Mouse (Mus musculus) frontal cortex, postnatal 36 days (tissue): ENCODE results near the gene Slc35f3.
"Not testable (repeated sequence)": the region's sequence is repeated elsewhere in the genome, so short reads cannot be mapped to it uniquely, and the experiment has no call there.

Source experiments
- DNase-seq, 2 experiments: peaks; one replicate each; pipeline ENCODE4 v3.0.0; 2022; ENCODE audit warnings: low spot score in 2 of 2

Slc35f3 gene

DNA sequence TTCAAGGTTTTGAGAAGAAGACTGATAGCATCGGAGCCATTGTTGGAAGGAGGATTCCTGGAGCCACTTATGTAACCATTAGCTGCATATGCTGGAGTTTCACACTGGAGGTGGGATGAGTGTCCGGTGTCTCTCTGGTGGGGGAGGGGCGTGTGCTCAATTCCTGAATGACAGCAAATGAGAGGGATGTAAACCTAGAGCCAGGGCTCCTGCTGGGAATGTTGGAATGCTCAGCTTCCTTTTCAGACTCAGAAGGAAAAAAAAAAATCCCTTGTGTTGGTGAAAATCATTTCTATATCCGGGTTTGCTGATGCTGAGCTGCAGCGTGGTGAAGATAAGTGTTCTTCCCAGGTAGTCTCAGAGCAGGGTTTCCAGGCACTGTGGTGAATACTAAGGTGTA lies 29.4 kb downstream of the Slc35f3 start:
- DNase-seq, result no peak

DNA sequence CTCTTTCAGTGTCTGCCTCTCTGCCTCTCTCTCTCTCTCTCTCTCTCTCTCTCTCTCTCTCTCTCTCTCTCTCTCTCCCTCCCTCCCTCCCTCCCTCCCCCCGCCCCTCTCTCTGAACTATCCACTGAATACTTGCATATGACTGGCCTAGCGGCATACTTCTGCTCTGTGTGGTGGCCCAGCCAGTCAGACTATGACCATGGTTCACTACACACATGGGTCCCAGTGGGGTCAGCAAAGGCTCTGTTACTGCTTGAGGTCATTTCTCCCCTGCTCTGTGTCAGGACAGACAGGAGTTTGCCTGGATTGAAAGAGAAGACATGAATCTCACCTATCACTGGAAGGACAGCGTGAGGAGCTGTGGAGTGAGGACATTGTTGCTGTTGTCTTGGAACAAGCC lies 40.5 kb downstream of the Slc35f3 start:
- no peak for DNase-seq

DNA sequence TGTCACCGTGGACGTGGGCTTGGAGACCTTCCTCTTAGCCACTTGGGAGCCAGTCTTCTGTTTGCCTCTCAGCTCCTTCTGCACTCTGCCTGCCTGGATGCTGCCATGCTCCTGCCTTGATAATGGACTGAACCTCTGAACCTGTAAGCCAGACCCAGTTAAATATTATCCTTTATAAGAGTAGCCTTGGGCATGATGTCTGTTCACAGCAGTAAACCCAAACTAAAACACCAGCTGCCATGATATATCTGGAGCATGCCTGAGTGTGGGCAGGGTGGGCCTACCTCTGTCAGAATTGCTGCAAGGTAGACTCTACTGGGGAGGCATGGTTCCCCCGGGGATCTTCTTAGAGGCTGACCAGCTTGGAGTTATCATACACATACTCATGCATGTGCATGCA lies 41.0 kb downstream of the Slc35f3 start:
- DNase-seq, result no peak

DNA sequence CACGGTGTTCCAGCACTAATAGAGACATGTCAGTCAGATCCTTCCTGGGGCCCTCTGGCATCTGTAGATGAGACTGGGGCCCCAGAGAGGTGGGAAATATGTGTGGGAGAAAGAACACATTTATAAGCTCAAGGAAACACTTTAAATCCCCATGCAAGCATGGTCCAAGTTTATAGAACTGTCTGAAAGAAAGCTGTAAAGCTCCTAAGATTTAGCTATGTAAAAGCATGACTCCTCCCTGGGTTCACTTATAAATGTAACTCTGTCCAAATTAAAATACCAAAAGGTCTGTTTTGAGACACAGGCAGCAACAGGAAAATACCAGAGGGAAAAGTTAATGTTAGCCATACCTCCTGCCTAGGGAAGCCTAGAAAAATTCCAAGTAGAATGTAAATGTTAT lies 42.8 kb downstream of the Slc35f3 start:
- DNase-seq, result no peak

DNA sequence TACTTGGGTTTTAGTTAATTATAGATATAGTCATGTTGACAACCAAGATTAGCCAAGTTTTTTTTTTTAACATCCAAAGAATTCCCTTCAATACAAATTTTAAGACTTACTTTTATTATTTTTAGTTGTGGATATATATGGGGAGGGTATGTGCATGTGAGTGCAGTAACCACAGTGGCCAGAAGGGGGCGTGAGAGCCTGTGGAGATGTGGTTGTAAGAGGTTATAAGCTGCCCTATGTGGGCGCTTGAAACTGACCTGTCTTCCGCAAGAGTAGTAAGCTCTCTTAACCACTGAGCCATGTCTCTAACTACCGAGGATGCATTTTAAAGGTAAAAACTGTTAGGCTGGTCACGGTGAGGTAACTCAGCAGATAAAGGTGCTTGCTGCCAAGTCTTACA lies 45.1 kb downstream of the Slc35f3 start:
- no peak for DNase-seq

DNA sequence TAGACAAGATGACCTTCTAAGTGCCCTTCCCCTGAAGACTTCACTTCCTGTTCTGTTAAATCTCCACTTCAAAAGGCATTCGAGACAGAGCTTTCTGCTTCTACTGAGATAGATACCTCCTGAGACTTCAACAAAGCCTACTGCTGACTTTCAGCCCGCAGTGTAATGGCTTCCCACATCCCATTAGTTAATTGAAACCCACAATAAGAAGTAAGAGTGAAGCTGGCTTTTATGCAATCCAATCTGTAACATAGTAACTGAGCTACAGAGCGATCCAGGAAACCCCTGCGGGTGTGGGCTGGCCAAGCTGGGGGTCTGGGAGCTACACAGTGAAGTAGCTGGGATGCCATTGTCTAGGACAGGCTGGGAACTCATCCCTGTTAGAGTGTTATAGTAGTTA lies 46.7 kb downstream of the Slc35f3 start:
- no peak for DNase-seq

DNA sequence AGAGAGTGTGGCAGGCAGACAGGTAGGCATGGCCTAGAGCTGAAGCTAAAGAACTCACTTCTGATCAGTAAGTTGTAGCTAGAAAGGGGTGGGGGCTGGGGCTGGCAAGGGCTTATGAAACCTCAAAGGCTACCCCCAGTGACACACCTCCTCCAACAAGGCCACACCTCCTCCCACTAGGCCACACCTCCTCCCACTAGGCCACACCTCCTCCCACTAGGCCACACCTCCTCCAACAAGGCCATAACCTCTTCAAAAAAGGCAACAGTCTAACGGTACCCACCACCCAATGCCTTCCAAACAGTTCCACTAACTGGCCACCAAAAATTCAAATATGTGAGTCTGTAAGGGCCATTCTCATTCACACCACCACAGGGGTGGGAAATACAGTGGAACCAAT lies 54.9 kb downstream of the Slc35f3 start:
- DNase-seq, result no peak

DNA sequence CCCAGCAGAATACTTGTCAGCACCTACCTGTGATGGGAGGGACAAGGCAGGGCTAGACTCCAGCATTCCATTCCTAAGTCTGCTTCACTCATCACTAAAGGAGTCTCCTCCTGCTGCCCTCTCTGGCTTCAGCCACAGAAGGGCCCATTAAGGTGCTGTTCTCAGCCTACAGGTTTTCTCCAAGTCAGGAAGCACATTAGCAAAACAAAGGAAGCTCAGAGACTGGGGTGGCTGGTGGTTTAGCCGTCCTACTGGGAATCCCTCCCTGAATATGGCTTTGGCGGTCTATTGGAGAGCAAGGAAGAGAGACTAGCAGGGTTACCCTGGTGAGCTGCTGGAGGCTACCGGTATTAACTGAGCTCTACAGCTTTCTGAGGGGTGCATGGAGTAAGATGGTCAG lies 59.6 kb downstream of the Slc35f3 start:
- no peak for DNase-seq

DNA sequence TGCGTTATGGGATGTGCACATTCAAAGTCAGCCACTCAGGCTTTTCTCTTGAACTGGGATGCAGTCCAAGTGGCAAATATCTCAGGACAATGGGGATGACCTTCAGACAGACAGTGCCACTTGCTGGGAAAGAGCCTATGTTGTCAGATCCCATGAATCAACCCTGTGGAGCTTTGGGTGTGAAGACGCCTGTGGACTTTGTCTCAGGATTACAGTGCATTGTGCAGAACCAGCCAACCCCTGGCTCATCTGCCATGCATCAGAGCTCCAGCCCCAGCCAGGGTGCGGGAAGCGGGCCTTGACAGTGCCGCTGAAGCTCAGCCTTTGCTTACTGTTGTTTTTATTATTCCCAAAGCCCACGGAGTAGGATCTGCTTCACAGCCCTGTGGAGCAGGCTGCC lies 60.9 kb downstream of the Slc35f3 start:
- no peak for DNase-seq

DNA sequence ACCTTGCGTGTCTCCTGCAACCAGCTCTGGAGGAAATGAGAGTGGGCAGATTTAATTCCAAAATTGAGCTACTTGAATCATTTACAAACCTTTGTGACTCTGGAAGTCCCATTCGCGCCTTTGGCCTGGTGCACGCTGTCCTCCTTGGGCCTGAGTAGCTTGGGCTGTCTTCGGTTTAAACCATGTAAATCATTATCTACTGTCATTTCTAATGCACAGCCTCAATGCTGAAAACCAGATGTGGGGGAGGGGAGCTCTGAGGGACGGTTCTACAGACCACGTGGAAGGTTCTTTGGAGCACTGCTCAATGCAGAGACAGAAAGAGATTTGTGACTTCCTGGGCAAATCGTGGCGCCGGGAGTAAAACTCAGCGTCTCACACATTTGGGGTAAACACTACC lies 61.7 kb downstream of the Slc35f3 start:
- DNase-seq, result no peak

DNA sequence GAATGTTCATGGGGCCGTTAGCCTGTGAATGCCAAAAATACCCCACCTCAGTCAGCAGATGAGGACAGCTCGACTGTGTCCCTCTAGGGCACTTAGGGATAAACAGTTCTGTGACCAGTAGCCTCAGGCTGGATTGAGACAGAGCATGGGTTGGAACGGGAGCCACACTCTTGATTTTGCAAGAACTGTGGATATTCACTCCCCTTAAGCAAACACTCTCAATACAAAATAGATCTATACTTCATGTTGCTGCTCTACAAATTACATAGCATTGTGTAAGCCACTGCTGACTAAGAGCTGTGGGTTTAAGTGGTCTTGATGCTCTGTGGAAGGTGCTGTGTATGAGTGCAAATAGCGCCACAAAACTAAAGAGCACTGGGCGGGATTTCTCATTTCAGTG lies 62.3 kb downstream of the Slc35f3 start:
- DNase-seq, result no peak

DNA sequence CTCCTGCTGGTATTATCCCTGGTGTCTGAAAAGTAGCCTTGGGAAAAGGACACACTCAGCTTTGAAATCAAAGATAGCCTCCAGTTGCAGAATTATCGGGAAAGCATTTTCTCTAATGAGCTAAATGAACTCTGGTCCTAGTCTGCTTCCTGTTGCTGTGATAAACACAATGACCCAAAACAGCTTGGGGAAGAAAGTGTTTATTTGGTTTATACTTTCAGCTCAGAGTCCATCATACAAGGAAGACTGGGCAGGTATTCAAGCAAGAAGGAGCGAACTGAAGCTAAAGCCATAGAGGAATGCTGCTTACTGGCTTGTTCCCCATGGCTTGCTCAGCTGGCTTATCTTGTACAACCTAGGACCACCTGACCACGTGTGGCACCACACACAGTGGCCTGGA lies 67.9 kb downstream of the Slc35f3 start:
- DNase-seq, result no peak

DNA sequence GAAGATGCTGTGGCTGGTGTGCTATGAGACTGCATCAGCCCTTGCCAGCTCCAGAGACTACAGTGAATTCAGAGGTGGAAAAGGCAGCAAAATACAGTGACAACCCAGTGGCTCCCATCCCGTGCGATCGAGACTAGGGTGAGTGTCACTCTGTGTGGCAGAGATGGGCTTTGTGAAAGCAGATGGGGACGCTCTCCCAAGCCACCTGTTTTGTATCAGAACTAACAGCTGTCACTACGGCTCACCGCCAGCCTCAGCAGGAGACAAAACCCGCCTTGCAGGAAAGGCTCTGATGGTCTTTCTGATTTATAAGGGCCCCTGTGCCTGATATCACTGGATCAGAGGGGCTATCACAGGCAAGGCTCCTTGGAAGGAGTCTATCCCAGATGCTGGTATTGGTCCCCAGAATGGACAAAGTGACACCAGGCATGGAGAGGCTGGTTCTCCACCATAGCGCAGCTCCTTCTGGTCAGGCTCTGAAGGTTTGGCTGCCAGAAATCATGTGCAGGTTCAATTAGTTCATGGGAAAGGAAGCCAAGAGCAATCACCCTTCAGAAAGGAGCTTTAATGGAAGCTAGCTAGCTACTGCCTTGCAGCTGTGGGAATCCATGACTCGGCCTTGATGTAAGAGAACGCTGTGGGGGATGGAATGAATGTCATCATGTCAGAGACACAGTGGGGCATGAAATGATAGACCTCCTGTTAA lies 70.1 kb downstream of the Slc35f3 start:
- DNase-seq, result no peak

DNA sequence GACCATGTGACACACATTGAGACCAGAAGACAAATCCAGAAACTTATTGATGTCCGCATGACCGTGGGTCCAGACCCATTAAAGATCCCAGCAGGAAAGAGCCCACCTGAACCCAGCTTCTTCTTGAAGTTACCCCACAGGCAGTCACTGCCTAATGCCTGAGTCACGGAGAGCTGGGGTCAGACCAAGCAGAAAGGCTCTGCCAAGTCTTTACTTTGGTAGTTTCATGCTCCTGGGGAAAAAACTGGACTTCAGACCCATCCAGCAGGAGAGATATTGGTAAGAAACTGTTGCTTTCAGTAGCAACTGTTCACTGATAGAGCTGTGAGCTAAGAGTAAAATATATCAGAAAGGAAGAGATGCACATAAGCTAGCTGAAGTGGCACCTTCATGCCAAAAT lies 73.5 kb downstream of the Slc35f3 start:
- DNase-seq, result no peak

DNA sequence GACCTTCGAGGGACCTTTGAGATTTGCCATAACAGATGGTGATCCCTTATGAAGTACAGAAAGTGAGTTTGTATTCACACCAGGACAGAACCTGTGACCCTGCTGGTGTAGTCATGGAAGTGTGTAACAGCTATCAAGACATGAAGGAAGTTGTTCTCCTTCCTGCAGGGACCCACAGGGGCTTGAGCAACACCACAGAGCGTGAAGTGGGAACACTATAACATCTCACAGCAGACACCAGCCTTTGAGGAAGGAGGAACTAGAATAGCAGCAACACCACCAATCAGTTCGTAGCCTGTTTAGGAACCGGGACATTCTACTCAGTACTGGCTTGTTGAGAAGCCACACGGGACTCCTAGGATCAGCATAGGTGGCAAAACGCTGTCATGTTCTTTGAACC lies 81.2 kb downstream of the Slc35f3 start:
- DNase-seq, result no peak

DNA sequence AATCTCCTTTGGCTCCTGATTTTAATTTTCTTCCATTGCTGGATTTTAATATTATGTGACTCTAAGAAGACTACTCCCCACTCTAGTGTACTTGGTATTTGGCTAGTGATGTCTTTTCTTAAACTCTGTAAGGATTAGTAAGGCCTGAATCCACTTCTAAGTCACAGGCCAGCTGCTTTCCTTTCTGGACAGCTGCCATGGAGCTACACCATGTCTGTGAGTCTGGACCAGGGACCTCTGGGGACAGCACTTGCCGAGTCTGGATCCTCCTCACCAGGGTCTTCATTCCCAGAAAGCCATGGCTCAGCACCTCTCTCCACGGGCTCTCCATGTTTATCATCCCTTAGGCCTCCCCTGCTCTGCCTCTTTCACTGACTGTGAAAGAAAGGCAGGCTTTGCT lies 81.8 kb downstream of the Slc35f3 start:
- no peak for DNase-seq

DNA sequence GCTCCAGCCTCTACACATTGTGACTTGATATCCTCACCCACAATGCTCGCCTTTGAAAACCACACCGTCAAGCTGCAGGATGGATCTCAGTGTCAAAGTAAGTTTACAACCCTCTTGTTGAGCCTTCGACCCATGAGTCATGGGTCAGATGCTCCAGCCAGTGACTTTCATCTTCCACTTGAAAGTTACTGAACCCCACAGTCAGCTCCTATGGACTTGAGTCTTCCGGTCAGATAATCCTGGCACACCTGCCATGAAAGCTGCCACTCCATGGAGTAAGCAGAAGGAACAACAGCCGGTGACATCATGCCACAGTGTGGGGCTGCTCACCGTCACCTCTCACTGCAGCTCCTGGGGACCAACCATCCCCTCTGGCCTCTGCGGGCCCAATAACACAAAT lies 82.9 kb downstream of the Slc35f3 start:
- no peak for DNase-seq

DNA sequence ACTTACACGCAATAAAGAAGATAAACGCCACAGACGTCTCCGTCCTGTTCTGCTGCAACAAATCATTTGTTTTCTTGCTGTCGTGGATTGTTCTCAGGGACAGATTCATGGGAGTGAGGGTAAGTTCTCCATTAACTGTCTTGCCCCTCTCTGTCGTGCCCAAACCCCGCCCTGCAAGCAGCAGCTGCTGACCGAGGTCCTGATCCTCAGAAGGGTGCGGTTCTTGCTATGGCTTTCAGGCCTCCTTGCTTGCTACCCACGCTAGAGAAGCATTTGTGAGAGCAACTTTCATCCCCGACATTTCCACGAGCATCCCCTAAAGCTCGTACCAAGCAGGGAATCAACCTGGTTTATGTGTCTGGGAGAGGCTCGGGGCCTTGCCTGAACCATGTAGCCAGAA lies 83.9 kb downstream of the Slc35f3 start:
- no peak for DNase-seq

DNA sequence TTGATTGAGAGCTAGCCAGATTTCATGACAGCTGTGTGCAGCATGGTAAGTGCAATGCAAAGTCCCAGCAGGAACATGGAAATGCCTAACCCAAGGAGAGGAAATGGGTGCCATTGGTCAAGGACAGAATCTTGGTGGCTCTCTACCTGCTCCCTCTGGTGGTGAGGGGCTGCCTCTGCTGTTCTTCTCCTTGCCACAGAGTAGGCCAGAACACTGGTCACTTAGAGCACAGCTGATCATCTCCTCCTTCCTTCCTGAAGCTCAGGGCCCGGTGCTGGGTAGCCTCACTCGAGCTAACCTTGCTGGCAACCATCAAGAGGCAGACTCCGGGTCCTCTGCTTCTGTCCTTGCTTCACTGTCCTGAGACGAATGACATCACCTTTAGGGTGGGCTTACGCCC lies 84.4 kb downstream of the Slc35f3 start:
- DNase-seq, result peak; percentile 40 to 54

DNA sequence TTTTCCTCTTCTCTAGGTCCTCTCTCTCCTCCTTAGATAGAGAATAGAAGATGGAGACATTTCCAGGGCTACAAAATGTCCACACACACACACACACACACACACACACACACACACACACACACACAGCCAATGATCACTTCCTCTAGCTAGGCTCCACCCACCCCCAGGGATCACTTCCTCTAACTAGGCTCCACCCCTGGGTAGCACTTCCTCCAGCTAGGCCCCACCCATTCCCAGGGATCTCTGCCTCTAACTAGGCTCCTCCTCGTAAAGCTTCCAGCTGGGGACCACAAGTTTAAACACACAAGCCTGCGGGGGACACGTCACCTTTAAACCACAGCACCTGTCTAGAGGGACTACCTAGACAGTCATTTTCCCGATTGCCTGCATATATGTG lies 89.2 kb downstream of the Slc35f3 start:
- no peak for DNase-seq

DNA sequence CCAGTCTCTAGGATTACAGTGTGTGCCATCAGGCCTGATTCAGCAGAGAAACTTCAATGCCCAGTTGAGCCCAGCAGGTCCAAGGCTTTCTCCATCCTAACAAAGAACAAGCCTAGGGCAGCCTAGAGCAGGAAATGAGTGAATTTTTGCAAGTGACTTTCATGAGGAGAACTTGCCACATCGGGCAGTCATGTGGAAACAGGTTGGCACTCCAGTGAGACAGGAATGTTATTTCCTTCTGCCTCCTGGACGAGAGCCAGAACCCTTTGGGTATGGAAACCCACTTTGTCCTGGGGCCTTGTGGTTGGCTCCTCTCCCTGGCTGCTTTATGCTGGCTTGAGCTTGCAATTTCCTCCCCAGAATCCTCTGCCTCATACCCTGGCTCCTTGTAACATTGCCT lies 93.2 kb downstream of the Slc35f3 start:
- DNase-seq, result no peak

DNA sequence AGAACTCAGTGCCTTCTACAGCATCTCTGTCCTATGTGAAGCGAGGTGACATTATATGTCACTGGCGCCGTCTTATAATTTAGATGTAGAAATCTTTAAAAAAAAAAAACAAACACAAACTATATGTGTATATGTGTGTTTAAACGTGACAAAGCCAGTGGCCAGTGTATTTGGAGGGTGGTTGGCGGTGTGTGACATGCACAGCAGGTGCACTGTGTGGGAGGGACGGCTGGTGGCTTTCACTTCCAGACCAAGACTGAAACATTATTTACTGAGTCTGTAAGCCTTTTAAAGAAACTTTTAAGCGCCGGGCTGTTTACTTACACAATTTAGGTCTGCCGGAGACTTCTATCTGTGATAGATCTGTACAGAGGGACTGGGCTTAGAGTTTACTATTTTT lies 97.0 kb downstream of the Slc35f3 start:
- no peak for DNase-seq

DNA sequence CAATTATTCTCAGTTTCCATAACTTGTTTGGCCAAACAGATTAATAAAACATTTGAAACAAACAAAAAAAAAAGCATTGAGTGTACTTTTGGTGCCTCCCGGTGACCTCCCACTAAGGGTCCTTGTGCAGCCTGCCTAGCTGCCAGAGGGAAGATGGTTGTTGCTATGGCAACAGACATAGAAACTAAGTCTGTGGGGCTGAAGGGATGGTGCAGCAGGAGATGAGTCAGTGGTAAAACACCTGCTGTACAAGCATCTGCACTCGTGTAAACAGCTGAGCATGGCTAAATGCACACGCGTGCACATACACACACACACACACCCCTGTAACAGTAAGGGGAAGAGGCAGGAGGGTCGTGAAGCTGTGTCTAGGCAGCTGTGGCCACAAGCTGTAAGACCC lies 97.6 kb downstream of the Slc35f3 start:
- no peak for DNase-seq

DNA sequence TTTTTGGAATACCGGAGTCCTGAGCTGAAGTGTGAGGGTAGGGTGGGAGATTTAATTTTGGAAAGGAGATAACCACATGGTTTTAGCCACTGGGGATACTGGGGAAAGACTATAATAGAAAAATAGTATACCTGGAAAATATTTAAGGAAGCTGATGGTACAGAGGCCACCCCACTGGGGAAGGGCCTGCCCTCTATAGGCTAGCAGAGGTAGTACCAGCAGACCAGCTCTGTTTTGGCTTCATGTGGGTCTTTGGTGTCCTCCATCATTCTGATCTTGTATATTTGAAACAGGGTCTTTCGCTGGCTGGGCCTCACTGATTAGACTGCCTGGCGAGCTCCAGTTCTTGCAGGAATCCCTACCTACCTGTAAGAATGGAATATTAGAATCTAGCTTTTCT lies 100.0 kb downstream of the Slc35f3 start:
- DNase-seq, result no peak

DNA sequence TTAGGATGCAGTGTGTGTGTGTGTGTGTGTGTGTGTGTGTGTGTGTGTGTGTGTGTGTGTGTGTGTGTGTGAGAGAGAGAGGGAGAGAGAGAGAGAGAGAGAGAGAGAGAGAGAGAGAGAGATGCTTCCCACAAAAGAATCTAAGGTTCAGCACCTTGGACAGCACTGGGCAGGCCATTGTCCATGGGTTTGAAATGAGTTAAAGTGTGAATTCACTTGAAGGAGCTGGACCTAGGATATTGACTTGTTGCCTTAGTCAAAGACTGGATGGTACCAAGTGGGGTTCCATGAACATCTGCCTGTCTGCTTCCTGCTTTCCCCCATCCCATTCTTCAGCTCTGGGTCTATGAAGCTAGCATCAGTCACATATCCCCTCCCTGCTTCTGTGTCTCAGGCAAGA lies 106.2 kb downstream of the Slc35f3 start:
- DNase-seq, result not testable (repeated sequence)
